Mouse (Mus musculus): ENCODE results near the gene Ap1m2.

DNA sequence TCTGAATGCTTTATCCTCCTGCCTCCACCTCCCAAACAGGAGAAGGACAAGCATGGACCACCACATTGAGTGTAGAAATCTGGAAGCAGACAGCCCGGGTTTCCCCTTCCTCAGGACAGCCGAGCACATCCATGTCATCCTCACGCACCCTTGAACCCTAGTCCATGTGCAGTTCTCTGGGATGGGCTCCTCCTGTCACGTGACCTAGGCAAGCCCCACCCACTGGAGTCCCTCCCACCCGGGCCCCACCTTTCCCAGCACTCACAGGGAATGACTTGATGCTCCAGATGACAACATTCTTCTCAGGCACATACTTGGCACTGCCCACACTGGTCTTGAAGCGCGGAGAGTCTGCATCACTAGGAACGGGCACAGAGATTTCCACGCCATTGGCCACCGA, 13.1 kb downstream of the Ap1m2 start:
- TF ChIP-seq FLI1 (IDR thresholded peaks at IDR 0.05; ENCODE audit: low read length) (no peak), GATA1 (IDR thresholded peaks at IDR 0.05; ENCODE audit: borderline replicate concordance, low read length) (no peak)

All from megakaryocyte, embryonic 14.5 days (primary cell).